Mouse (Mus musculus): Measurements from ENCODE around the gene Orc3.

DNA sequence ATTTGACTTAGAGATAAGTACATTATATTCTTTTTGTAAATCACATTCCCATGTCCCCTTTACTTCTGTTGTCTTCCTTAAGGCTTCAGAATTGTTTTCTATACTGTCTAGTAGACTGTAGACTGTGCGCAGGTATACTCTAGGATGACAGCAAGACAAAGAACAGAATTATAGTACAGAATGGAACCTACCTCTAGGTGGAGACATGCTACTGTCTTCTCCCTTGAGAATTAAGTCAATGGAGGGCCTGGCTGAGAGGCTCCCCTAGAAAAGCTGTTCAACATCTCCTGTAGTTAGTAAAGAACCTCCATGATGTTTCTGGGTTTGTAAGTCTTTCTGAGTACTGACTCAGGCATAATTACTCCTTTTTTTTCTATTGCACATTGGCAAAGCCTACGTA is 37.7 kb downstream of the Orc3 start:
- TF ChIP-seq CTCF (IDR thresholded peaks at IDR 0.05; ENCODE audit: borderline replicate concordance, insufficient read depth, low read length): no peak
- no peak for TF ChIP-seq POLR2A (IDR thresholded peaks at IDR 0.05; ENCODE audit: low read depth, low read length)

Measured in embryonic fibroblast, embryonic 13.5 days (primary cell).